Mouse (Mus musculus): ENCODE measurements around the gene Rapgef4.

Rapgef4 gene

DNA sequence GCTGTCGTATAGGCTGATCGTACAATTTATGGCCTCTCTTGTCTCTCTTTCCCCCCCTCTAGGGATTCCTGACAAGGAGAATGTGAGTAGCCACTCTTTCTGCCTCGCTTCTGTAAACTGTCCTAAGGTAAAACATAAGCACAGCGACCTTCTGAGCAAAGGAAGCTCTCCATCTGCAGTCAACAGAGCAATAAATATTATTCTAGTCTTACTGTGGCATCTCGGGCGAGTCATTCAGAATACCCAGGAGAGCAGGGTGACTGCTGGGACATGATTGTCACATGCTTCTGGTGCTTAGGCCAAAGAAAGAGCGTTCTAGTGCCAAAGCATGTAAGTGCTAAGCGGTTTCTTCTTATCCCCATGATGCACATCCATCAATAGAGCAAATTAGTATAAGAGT, 160.1 kb downstream of the Rapgef4 start:
- in situ Hi-C loops (cut with MboI; ENCODE audit: unreplicated experiment in 2 of 2): loop anchor here (10.0 to 25.0 kb wide), 2 partner anchors 46 to 279 kb away; partner anchors contain the start of gene Pdk1 (in 1 of the 2)

DNA sequence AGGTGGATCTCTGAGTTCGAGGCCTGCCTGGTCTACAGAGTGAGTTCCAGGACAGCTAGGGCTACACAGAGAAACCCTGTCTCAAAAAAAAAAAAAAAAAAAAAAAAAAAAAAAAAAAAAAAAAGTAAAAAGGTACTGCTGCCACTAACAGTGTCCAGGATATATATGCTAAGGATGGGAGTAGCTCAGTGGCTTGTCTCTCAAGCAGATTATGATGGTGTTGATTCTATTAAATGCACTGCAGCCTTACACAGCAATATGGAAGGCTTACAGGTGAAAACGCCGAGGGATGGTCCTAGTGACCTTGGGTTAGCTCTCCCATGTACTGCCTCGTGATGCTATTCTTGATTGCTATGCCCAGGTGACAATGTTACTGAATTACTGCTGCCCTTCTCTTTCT, 160.7 kb downstream of the Rapgef4 start:
- in situ Hi-C loops (cut with MboI; ENCODE audit: unreplicated experiment in 2 of 2): loop anchor here (10.0 to 25.0 kb wide), 2 partner anchors 47 to 279 kb away; partner anchors contain the start of gene Pdk1 (in 1 of the 2)

GRCm38 (mm10) chr2:72143413-72143812, 162.4 kb downstream of the Rapgef4 start:
- in situ Hi-C loops (cut with MboI; ENCODE audit: unreplicated experiment in 2 of 2): loop anchor here (10.0 to 25.0 kb wide), 2 partner anchors 49 to 281 kb away; partner anchors contain the start of gene Pdk1 (in 1 of the 2)

- in situ Hi-C loops (cut with MboI; ENCODE audit: unreplicated experiment in 2 of 2): loop anchor here (5.0 to 25.0 kb wide), 4 partner anchors 32 to 282 kb away; partner anchors contain the start of gene Pdk1 (in 1 of the 2)
These were observed 163.6 kb downstream of the Rapgef4 start for GRCm38 (mm10) chr2:72144576-72145200.

DNA sequence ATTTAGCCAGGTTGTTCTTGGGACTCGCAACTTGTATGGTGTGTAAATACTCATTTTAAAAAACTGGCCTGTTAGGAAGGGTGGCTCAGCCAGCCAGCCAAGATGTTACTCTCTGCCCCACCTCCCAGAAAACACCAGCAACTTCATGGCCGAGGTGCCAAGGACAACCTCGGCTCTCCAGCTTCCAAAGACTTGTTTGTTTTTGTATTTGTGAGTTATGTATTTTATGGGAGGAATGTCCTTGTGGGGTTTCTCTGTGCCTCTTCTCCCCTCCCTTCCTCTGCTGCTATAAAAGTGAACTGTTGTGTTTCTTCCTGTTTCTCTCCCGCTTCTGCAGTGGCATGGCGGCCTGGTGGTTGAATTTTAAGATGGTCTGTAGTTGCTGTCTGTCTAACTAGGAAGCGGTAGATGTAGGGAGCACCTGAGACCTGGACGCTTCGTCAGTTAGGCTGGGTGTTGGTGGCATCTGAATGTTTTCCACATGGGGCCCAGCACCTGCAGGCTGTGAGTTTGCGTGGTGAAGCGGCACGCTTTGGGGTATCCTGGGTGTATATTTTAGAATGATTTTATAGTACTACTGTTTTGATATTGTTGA, 164.3 kb downstream of the Rapgef4 start:
- in situ Hi-C loops (cut with MboI; ENCODE audit: unreplicated experiment in 2 of 2): loop anchor here (5.0 to 25.0 kb wide), 4 partner anchors 33 to 283 kb away; partner anchors contain the start of gene Pdk1 (in 1 of the 2)

- in situ Hi-C loops (cut with MboI; ENCODE audit: unreplicated experiment in 2 of 2): loop anchor here (5.0 to 25.0 kb wide), 4 partner anchors 34 to 284 kb away; partner anchors contain the start of gene Pdk1 (in 1 of the 2)
These were observed 165.0 kb downstream of the Rapgef4 start for GRCm38 (mm10) chr2:72146061-72146460.

DNA sequence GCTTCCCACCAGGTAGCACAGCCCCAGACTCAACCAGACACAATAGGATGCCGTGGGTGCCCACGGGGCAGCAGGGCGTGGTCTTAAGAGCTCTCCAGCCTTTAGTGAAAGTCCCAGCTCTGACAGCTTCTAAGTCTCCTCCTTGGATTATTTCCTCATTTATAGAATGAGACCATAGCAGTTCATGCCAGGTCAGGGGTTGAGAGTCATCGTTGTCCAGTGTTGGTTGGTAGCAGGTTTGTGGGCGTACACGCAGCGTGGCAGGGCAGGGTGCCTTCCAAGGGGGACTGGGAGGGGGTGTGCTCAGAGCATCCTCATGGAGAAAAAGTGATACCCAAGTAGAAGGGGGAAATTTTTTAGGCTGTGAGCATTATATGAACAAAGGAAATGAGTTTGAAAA, 166.2 kb downstream of the Rapgef4 start:
- in situ Hi-C loops (cut with MboI; ENCODE audit: unreplicated experiment in 2 of 2): loop anchor here (5.0 to 25.0 kb wide), 4 partner anchors 35 to 285 kb away; partner anchors contain the start of gene Pdk1 (in 1 of the 2)

DNA sequence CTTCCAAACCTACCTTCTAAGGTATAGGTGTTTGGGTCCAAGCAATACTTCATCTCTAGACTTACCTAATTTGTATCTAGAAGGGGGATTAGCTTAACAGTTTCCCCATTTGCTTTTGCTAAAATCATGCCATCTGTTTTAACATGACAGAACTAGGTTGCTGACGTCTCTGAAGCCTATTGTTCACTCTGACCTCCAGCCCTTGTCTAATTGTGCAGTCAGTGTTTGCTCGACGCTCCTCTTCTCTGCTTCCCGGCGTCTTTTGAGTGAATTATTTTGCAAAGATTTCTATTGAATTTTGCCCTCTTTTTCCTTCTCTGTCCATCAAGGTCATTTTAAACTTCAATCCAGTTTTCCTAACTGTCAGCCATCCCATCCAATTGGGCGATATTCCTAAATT, 166.7 kb downstream of the Rapgef4 start:
- in situ Hi-C loops (cut with MboI; ENCODE audit: unreplicated experiment in 2 of 2): loop anchor here (5.0 to 25.0 kb wide), 4 partner anchors 35 to 285 kb away; partner anchors contain the start of gene Pdk1 (in 1 of the 2)

DNA sequence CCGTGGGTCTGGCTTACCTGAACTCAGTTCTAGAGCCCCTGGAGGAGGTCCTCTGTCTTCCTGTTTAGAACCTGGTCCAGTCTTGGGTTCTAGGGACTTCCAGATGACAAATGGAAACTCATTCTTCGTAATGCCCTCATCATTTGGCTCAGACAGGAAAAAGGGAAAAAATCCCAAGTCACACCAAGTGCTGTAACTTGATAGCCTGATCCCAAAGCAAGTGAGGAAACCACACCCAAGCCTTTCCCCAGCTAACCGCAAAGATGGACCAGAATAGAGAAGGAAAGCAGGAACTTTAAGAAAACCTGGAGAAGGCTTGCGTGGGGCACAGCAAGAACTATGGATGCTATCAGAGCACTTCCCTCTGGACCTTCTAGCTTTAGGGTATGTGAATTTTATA, 167.6 kb downstream of the Rapgef4 start:
- in situ Hi-C loops (cut with MboI; ENCODE audit: unreplicated experiment in 2 of 2): loop anchor here (5.0 to 25.0 kb wide), 4 partner anchors 36 to 286 kb away; partner anchors contain the start of gene Pdk1 (in 1 of the 2)

- in situ Hi-C loops (cut with MboI; ENCODE audit: unreplicated experiment in 2 of 2): loop anchor here (5.0 to 25.0 kb wide), 4 partner anchors 37 to 287 kb away; partner anchors contain the start of gene Pdk1 (in 1 of the 2)
These were observed 168.0 kb downstream of the Rapgef4 start for GRCm38 (mm10) chr2:72149059-72149458.

DNA sequence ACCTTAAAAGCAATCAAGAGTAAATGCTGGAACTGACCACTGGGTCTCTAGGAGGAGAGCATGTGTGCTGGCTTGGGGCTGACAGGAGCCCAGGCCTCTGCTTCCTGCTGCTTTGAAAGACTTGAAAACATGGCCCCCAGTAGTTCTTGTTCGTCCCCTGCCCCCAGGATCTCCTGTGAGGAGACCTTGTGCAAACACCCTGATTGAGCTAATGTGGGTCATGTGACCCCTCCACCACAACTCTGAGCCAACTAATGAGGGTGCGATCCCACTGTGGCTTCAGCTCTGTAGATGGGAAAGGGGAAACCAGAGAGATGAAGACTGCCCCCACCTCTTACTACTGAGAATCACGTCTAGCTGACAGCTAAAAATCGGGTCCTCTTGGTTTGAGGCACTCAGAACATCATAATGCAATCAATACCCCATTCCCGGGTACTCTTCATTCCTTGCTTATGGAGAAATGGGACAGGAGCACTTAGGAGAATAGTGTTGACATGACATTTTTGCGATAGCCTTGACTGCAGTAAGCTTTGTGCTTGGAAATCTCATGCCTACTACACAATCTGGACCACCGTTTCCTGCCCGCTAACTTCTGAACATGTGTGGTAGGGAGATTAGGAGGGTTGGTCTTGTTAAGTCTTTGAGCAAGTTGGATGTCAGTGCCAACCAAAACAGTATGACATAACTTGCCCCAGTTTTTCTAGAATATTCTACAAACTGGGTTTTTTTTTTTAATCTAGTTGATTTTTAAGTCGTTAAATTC, 170.9 kb downstream of the Rapgef4 start:
- in situ Hi-C loops (cut with MboI; ENCODE audit: unreplicated experiment in 2 of 2): loop anchor here (5.0 to 25.0 kb wide), 2 partner anchors 110 to 565 kb away; no protein-coding TSS in a partner anchor

DNA sequence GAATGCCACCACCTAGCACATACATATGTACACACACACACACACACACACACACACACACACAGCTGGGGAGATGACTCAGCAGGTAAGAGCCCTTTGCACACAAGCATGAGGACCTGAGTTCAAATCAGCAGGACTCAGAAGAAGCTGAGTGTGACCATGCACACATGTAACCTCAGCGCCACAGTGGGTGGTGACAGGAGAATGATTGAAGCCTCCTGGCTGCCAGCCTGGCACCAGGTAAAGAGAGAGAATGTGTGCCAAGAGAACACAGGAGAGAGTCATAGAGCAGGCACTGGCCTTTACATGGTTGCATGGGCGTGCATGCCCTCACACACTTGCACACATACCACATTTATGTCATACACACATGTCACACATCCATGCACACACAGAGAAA, 171.7 kb downstream of the Rapgef4 start:
- in situ Hi-C loops (cut with MboI; ENCODE audit: unreplicated experiment in 2 of 2): loop anchor here (5.0 to 25.0 kb wide), 2 partner anchors 110 to 565 kb away; no protein-coding TSS in a partner anchor

GRCm38 (mm10) chr2:72153851-72154250, 172.8 kb downstream of the Rapgef4 start:
- in situ Hi-C loops (cut with MboI; ENCODE audit: unreplicated experiment in 2 of 2): loop anchor here (5.0 to 25.0 kb wide), 2 partner anchors 112 to 567 kb away; no protein-coding TSS in a partner anchor

DNA sequence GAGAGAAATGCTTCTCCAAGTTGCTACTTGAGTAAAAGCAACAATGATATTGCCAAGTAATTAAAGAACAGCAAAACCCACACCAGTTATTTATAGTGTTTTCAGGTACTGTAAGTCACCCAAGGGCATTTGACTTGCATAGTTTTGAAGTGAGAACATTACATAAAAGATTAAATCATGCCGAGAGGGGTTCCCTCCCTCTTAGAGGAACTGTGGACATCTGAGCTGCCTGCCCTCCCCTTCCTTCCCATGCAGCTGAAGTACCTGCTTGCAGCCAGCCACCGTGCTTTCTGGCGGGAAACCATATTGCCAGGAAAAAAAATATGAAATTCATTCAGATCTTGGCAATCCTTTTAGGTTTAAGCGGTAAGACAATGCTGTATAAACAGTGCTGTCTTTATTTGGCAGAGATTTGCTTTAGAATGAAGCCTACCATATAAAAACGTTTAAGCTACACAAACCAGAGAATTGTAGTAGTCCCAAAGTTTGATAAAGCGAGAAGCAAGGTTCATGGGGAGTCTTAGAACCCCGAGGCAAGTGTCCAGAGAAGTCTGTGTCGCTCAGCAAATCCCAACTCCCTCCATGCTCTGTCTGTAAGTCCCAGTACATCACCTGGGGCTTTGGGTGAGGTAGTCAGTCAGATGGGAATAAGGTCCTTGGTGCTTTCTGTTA, 174.2 kb downstream of the Rapgef4 start:
- in situ Hi-C loops (cut with MboI; ENCODE audit: unreplicated experiment in 2 of 2): loop anchor here in 1 of 2 experiments (5.0 to 25.0 kb wide), 2 partner anchors 113 to 568 kb away; no protein-coding TSS in a partner anchor

DNA sequence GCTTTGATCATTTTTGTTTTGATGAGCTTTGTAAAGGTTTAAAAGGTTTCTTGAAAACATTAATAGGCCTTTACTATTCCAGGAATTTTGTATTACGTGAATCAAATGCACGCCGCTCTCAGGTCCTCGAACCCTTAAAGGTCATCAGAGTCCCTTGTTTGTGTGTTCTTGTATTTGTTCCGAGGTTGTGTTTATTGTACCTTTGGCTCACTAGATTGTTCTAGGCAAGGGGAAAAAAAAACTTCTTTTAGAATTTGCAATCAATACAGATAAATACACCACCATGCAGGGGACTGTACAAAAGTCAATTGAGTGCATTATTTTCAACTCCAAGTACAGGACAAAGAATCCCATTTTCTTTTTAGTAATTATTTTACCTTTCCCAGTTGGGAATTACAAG, 175.4 kb downstream of the Rapgef4 start:
- in situ Hi-C loops (cut with MboI; ENCODE audit: unreplicated experiment in 2 of 2): loop anchor here in 1 of 2 experiments (5.0 to 25.0 kb wide), 2 partner anchors 114 to 569 kb away; no protein-coding TSS in a partner anchor

DNA sequence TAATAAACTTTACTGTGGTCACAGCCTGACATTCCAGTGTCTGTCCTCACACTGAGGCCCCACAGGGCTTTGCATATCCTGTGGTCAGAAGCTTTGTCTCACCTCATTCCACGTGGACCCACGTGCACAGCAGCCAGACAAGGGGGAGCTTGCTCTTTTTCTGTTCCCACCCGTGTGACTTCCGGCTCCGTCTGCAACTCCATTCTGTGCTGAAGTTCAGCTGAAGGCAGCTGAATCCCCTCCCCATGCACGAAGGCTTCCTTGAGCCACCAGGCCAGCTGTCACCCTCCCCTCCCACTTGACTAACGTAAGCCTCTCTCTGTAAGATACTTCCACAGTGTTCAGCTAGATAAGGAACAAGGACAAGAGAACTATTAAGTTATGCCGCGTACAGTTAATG, 176.5 kb downstream of the Rapgef4 start:
- in situ Hi-C loops (cut with MboI; ENCODE audit: unreplicated experiment in 2 of 2): loop anchor here in 1 of 2 experiments (5.0 to 25.0 kb wide), 2 partner anchors 115 to 570 kb away; no protein-coding TSS in a partner anchor

GRCm38 (mm10) chr2:72158045-72158444, 177.0 kb downstream of the Rapgef4 start:
- in situ Hi-C loops (cut with MboI; ENCODE audit: unreplicated experiment in 2 of 2): loop anchor here in 1 of 2 experiments (5.0 to 25.0 kb wide), 2 partner anchors 116 to 571 kb away; no protein-coding TSS in a partner anchor

GRCm38 (mm10) chr2:72158691-72159225, 177.7 kb downstream of the Rapgef4 start:
- in situ Hi-C loops (cut with MboI; ENCODE audit: unreplicated experiment in 2 of 2): loop anchor here in 1 of 2 experiments (5.0 to 25.0 kb wide), 2 partner anchors 116 to 571 kb away; no protein-coding TSS in a partner anchor

GRCm38 (mm10) chr2:72159281-72159680, 178.2 kb downstream of the Rapgef4 start:
- in situ Hi-C loops (cut with MboI; ENCODE audit: unreplicated experiment in 2 of 2): loop anchor here in 1 of 2 experiments (5.0 to 25.0 kb wide), 2 partner anchors 117 to 572 kb away; no protein-coding TSS in a partner anchor

All from v-Abl transformed pro-B cells (cell line).